Mouse (Mus musculus): ENCODE measurements around the gene Il34. TPM values are rescaled to one million over a fixed set of nuclear protein-coding genes. Genes with fewer than 3 reads are reported as not detected.
A peak's percentile ranks its signal among the peaks of the same experiment; 100 is the strongest.

The Il34 gene
- polyA plus RNA-seq, 1 experiment, result 3.6 TPM

- Histone ChIP-seq H3K4me3 (ENCODE audit: insufficient read depth, low read depth, low read length) (no peak overlapping the region), H3K4me1 (ENCODE audit: control insufficient read depth, insufficient read depth, insufficient read length, low read length) (peaks cover 12% of the 10 kb centered on the region), H3K27ac (replicated peaks; ENCODE audit: low read depth, low read length) (no peak overlapping the region)
Measured at GRCm38 (mm10) chr8:110705391-110706287, 100.1 kb downstream of the Il34 start.

GRCm38 (mm10) chr8:110704103-110704502 lies 101.6 kb downstream of the Il34 start:
- Histone ChIP-seq H3K4me1 (ENCODE audit: control insufficient read depth, insufficient read depth, insufficient read length, low read length) (peaks cover 5% of the 10 kb centered on the region; the same call in 1 of the 2 replicates), H3K4me3 (ENCODE audit: insufficient read depth, low read depth, low read length) (no peak overlapping the region), H3K27ac (replicated peaks; ENCODE audit: low read depth, low read length) (no peak overlapping the region)

GRCm38 (mm10) chr8:110703460-110704061 lies 102.2 kb downstream of the Il34 start:
- H3K4me1 ChIP-seq (ENCODE audit: control insufficient read depth, insufficient read depth, insufficient read length, low read length), result peaks cover 5% of the 10 kb centered on the region; the same call in 1 of the 2 replicates
- H3K27ac ChIP-seq (replicated peaks; ENCODE audit: low read depth, low read length), result no peak overlapping the region
- no peak overlapping the region for H3K4me3 ChIP-seq (ENCODE audit: insufficient read depth, low read depth, low read length)

- Histone ChIP-seq H3K4me1 (ENCODE audit: control insufficient read depth, insufficient read depth, insufficient read length, low read length) (peaks cover 5% of the 10 kb centered on the region; the same call in 1 of the 2 replicates), H3K27ac (replicated peaks; ENCODE audit: low read depth, low read length) (no peak overlapping the region), H3K4me3 (ENCODE audit: insufficient read depth, low read depth, low read length) (no peak overlapping the region)
Measured at GRCm38 (mm10) chr8:110702636-110703459, 102.9 kb downstream of the Il34 start.

GRCm38 (mm10) chr8:110700561-110700960 lies 105.2 kb downstream of the Il34 start:
- H3K27ac ChIP-seq (replicated peaks; ENCODE audit: low read depth, low read length), result no peak overlapping the region
- no peak overlapping the region for H3K4me3 ChIP-seq (ENCODE audit: insufficient read depth, low read depth, low read length)
- peaks cover 8% of the 10 kb centered on the region for H3K4me1 ChIP-seq (ENCODE audit: control insufficient read depth, insufficient read depth, insufficient read length, low read length)

- H3K4me1 ChIP-seq (ENCODE audit: control insufficient read depth, insufficient read depth, insufficient read length, low read length), result peaks cover 8% of the 10 kb centered on the region
- H3K4me3 ChIP-seq (ENCODE audit: insufficient read depth, low read depth, low read length), result no peak overlapping the region
- H3K27ac ChIP-seq (replicated peaks; ENCODE audit: low read depth, low read length), result no peak overlapping the region
Measured at GRCm38 (mm10) chr8:110699501-110699900, 106.2 kb downstream of the Il34 start.

GRCm38 (mm10) chr8:110698098-110698497 lies 107.6 kb downstream of the Il34 start:
- H3K4me3 ChIP-seq (ENCODE audit: insufficient read depth, low read depth, low read length), result no peak overlapping the region
- H3K4me1 ChIP-seq (ENCODE audit: control insufficient read depth, insufficient read depth, insufficient read length, low read length), result peaks cover 8% of the 10 kb centered on the region
- H3K27ac ChIP-seq (replicated peaks; ENCODE audit: low read depth, low read length), result no peak overlapping the region

- no peak overlapping the region for H3K4me3 ChIP-seq (ENCODE audit: insufficient read depth, low read depth, low read length)
Measured at GRCm38 (mm10) chr8:110697571-110697970, 108.2 kb downstream of the Il34 start.

GRCm38 (mm10) chr8:110696051-110696450 lies 109.7 kb downstream of the Il34 start:
- peaks cover 8% of the 10 kb centered on the region for H3K4me1 ChIP-seq (ENCODE audit: control insufficient read depth, insufficient read depth, insufficient read length, low read length)
- no peak overlapping the region for H3K4me3 ChIP-seq (ENCODE audit: insufficient read depth, low read depth, low read length)
- H3K27ac ChIP-seq (replicated peaks; ENCODE audit: low read depth, low read length), result 0 out of 2 replicates have a peak overlapping the region, but pooled peaks have one; percentile 12

More at GRCm38 (mm10) chr8:110697571-110697970, 108.2 kb downstream of the Il34 start:
- H3K4me1 ChIP-seq (ENCODE audit: control insufficient read depth, insufficient read depth, insufficient read length, low read length), result peaks cover 8% of the 10 kb centered on the region
- H3K27ac ChIP-seq (replicated peaks; ENCODE audit: low read depth, low read length), result no peak overlapping the region

GRCm38 (mm10) chr8:110695431-110695830 lies 110.3 kb downstream of the Il34 start:
- Histone ChIP-seq H3K27ac (replicated peaks; ENCODE audit: low read depth, low read length) (no peak overlapping the region), H3K4me3 (ENCODE audit: insufficient read depth, low read depth, low read length) (no peak overlapping the region), H3K4me1 (ENCODE audit: control insufficient read depth, insufficient read depth, insufficient read length, low read length) (peaks cover 8% of the 10 kb centered on the region)

GRCm38 (mm10) chr8:110694826-110695225 lies 110.9 kb downstream of the Il34 start:
- H3K4me1 ChIP-seq (ENCODE audit: control insufficient read depth, insufficient read depth, insufficient read length, low read length), result peaks cover 8% of the 10 kb centered on the region
- H3K27ac ChIP-seq (replicated peaks; ENCODE audit: low read depth, low read length), result no peak overlapping the region

GRCm38 (mm10) chr8:110694226-110694625 lies 111.5 kb downstream of the Il34 start:
- no peak overlapping the region for H3K4me3 ChIP-seq (ENCODE audit: insufficient read depth, low read depth, low read length)
- peaks cover 8% of the 10 kb centered on the region for H3K4me1 ChIP-seq (ENCODE audit: control insufficient read depth, insufficient read depth, insufficient read length, low read length)
- no peak overlapping the region for H3K27ac ChIP-seq (replicated peaks; ENCODE audit: low read depth, low read length)

More at GRCm38 (mm10) chr8:110694826-110695225, 110.9 kb downstream of the Il34 start:
- no peak overlapping the region for H3K4me3 ChIP-seq (ENCODE audit: insufficient read depth, low read depth, low read length)

Measured in brown adipose tissue, adult 24 weeks (tissue).